Mouse (Mus musculus) intestine, embryonic 14.5 days (tissue): Measurements from ENCODE around the gene Ykt6. TPM values are rescaled to one million over a fixed set of nuclear protein-coding genes. Genes with fewer than 3 reads are reported as not detected.

ENCODE experiments used
- ATAC-seq: fragments of 200-750 bp; cut with Nextera tagmentation; replicated peaks from 2 replicates; pipeline ENCODE4 v1.8.0; 2017; ENCODE audit warnings: low read depth, moderate number of reproducible peaks, moderate TSS enrichment, moderate library complexity; ENCODE audit not compliant: low FRiP score, low TSS enrichment
- DNase-seq: peaks from one replicate; pipeline ENCODE4 v3.0.0-alpha.2; 2018; ENCODE audit warnings: low spot score
- H3K27ac ChIP-seq: fragments of 300-500 bp; sonication (generic); 2 replicates; pipeline ENCODE4 v1.5.1; 2014; ENCODE audit warnings: low read depth, mild to moderate bottlenecking, control low read depth
- H3K27me3 ChIP-seq: fragments of 300-500 bp; sonication (generic); replicated peaks from 2 replicates; pipeline ENCODE4 v1.6.1; 2014; ENCODE audit warnings: low read length, control low read depth; ENCODE audit not compliant: control insufficient read depth, insufficient read depth
- H3K36me3 ChIP-seq: fragments of 300-500 bp; sonication (generic); 2 replicates; pipeline ENCODE4 v1.6.1; 2014; ENCODE audit warnings: low read length, control low read depth; ENCODE audit not compliant: control insufficient read depth, insufficient read depth
- H3K4me1 ChIP-seq: fragments of 300-500 bp; sonication (generic); replicated peaks from 2 replicates; pipeline ENCODE4 v1.6.1; 2014; ENCODE audit warnings: low read length, control low read depth, mixed read lengths; ENCODE audit not compliant: control insufficient read depth, insufficient read depth
- H3K4me2 ChIP-seq: fragments of 300-500 bp; sonication (generic); 2 replicates; pipeline ENCODE4 v1.6.1; 2014; ENCODE audit warnings: low read length
- H3K4me3 ChIP-seq: fragments of 300-500 bp; sonication (generic); 2 replicates; pipeline ENCODE4 v1.5.1; 2014; ENCODE audit warnings: low read depth, low read length, control low read depth, mixed read lengths
- H3K9ac ChIP-seq: fragments of 300-500 bp; sonication (generic); 2 replicates; pipeline ENCODE4 v1.6.1; 2014; ENCODE audit warnings: mild to moderate bottlenecking, low read length
- H3K9me3 ChIP-seq: fragments of 300-500 bp; sonication (generic); 2 replicates; pipeline ENCODE4 v1.6.1; 2016; ENCODE audit warnings: low read length, control low read depth; ENCODE audit not compliant: control insufficient read depth
- WGBS: fragments of 180-500 bp; shearing (Covaris S2); extraction: QIAGEN DNeasy Blood & Tissue Kit; methylation state at CpG from one replicate; pipeline ENCODE4 v1.1.7; 2014; 5-methylcytosine and 5-hydroxymethylcytosine counted together
- polyA plus RNA-seq: library from polyadenylated mRNA; unstranded; fragments of >200 nt; fragmentation: Nextera tagmentation; extraction: Ambion mirVana; gene quantifications from 2 replicates; pipeline ENCODE4 v1.2.1, GENCODE M21; 2014

Gene Ykt6
- polyA plus RNA-seq, 1 experiment from 2014 or later: 23.0 TPM

DNA sequence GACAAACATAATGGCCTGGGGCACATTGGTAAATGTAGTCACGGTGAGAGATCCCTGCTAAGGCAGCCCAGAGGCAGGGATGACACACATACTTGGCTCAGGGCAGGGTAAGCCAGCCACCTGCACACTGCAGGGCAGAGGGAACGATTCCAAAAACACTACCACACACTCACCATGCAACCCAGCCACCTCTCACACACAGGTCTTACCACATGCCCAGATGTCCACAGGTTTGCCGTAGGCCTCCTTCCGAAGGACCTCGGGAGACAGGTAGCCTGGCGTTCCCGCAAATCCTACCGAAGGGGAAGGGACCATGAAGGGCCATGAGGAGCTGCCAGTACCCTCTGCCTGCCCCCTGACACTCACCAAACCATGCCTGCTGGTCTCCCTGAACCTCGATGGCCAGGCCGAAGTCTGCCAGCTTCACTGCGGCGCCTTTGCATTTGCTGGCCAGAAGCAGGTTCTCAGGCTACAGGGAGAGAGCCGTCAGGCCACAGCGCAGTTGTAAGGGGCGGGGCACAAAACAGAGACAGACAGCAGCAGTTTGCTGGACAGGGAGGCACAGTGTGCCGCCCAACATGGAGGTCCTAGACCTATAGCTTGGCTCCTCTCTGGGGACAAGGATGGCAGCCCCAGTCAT is 34.6 kb downstream of the Ykt6 start:
- Histone ChIP-seq H3K27ac (no peak overlapping the region), H3K9ac (no peak overlapping the region), H3K27me3 (no peaks in the 10 kb centered on the region), H3K9me3 (no peaks in the 10 kb centered on the region), H3K36me3 (no peaks in the 10 kb centered on the region), H3K4me2 (no peak overlapping the region), H3K4me1 (no peaks in the 10 kb centered on the region), H3K4me3 (no peak overlapping the region)
- ATAC-seq: no peak
- no peak for DNase-seq
- 86% methylated on average over 16 of the region's 16 CpGs for WGBS

DNA sequence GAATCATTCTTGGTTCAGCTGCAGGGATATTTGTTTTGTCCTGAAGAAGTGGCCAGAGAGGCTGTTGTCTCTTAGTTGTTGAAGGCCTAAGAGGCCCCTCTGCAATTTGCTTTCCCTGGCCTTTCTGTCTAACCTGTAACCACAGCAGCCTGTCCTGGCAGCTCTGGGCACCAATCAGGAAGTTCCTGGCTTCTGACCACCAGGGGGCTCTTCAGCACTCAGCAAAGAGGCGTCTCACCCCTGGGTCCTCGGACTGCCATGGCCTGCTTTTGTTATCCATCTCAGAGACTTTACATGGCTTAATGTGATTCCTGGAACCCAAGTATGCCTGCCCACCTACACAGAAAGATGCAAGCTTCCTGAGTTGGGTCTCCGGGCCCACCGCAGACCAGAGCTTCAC is 35.4 kb downstream of the Ykt6 start:
- Histone ChIP-seq H3K27ac (no peak overlapping the region), H3K9ac (no peak overlapping the region), H3K27me3 (no peaks in the 10 kb centered on the region), H3K36me3 (no peaks in the 10 kb centered on the region), H3K4me2 (no peak overlapping the region), H3K4me3 (no peak overlapping the region), H3K4me1 (no peaks in the 10 kb centered on the region), H3K9me3 (no peaks in the 10 kb centered on the region)
- DNase-seq (peak; percentile 77), ATAC-seq (no peak)
- 33% methylated on average over 4 of the region's 4 CpGs for WGBS

DNA sequence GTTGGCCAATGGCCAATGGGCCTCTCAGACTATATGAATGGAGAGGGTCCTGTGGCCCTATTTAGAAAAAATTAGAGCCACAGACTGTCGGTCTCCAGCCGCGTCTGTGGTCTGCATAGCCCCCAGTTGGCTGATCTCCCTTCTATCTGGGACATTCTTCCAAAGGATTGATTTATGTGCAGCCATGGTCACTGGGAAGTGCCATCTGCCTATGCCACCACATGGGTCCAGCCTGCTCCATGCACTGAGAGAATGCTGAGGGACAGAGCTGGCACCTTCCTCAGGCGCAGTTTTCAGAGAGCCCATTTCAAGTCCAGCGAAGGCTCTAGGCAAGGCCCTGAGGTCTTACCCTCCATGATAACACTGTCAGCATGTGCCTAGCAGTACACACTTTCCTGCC is 38.7 kb downstream of the Ykt6 start:
- no peak for DNase-seq
- WGBS: 89% methylated on average over 5 of the region's 5 CpGs
- H3K27me3 ChIP-seq: no peaks in the 10 kb centered on the region
- H3K36me3 ChIP-seq: no peaks in the 10 kb centered on the region
- no peak overlapping the region for H3K4me2 ChIP-seq
- no peak overlapping the region for H3K4me3 ChIP-seq
- H3K9me3 ChIP-seq: no peaks in the 10 kb centered on the region
- ATAC-seq: no peak
- H3K27ac ChIP-seq: no peak overlapping the region
- H3K4me1 ChIP-seq: no peaks in the 10 kb centered on the region
- no peak overlapping the region for H3K9ac ChIP-seq

DNA sequence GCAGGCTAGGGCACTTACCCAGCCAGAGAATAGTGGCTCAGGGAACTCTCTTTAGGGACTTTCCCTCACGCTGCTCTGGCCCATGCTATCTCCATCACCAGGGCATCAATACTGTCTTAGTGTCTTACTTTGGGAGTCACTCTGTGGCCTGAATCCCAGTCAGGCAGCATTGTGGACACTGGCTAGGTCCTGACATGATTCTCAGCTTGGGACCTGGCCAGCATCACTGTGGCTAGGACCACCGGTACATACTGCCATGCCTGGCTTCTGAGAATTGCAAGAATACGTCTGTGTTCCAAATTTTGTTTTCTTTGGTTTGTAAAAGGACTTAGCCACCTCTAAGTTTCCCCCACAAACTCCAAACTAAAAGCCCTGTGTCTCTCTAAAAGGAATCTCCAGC is 39.4 kb downstream of the Ykt6 start:
- no peaks in the 10 kb centered on the region for H3K36me3 ChIP-seq
- H3K27ac ChIP-seq: no peak overlapping the region
- H3K4me2 ChIP-seq: no peak overlapping the region
- H3K4me1 ChIP-seq: peaks cover 4% of the 10 kb centered on the region
- WGBS: 74% methylated on average over 3 of the region's 3 CpGs
- DNase-seq (no peak), ATAC-seq (no peak)
- no peaks in the 10 kb centered on the region for H3K9me3 ChIP-seq
- H3K27me3 ChIP-seq: no peaks in the 10 kb centered on the region
- H3K4me3 ChIP-seq: no peak overlapping the region
- no peak overlapping the region for H3K9ac ChIP-seq

DNA sequence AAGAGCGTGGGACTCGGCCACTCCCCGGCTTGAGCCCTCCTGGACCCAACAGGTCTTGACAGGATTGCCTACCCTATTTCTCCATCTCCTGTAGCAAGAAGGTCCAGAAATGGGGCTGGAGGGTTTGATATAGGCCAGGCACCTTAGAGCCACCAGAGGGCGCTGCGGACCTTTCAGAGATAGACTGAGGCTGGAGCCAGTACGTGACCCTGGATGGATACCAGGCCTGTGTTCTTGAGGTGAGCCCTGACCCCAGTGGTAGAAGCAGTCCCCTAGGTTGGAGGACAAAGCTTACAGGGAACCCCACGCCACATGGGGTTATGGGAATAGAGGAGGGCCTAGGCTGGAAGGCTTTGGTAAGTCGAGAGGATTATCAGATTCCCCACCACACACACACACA is 40.5 kb downstream of the Ykt6 start:
- ATAC-seq: peak; percentile 26; the same call in 1 of the 2 replicates
- peaks cover 15% of the 10 kb centered on the region for H3K4me1 ChIP-seq
- no peak overlapping the region for H3K4me3 ChIP-seq
- WGBS: 17% methylated on average over 8 of the region's 8 CpGs
- no peak overlapping the region for H3K9ac ChIP-seq
- H3K9me3 ChIP-seq: no peaks in the 10 kb centered on the region
- no peak overlapping the region for H3K27ac ChIP-seq
- no peak overlapping the region for H3K4me2 ChIP-seq
- no peaks in the 10 kb centered on the region for H3K27me3 ChIP-seq
- H3K36me3 ChIP-seq: no peaks in the 10 kb centered on the region
- DNase-seq: peak; percentile 91

DNA sequence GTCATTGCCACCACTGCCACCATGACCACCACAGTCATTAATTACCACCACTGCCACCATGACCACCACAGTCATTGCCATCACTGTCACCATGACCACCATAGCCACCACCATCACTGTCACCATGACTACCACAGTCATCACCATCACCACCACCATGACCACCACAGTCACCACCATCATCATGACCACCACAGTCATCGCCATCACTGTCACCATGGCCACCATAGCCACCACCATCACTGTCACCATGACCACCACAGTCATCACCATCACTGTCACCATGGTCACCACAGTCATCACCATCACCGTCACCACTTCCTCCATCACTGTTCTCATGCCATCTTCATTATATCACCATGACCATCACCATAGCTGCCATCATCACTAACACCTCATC is 43.0 kb downstream of the Ykt6 start:
- Histone ChIP-seq H3K4me1 (peaks cover 28% of the 10 kb centered on the region), H3K4me3 (no peak overlapping the region), H3K36me3 (no peaks in the 10 kb centered on the region), H3K27ac (no peak overlapping the region), H3K4me2 (no peak overlapping the region), H3K9ac (no peak overlapping the region), H3K9me3 (no peaks in the 10 kb centered on the region), H3K27me3 (no peaks in the 10 kb centered on the region)
- DNase-seq (no peak), ATAC-seq (no peak)
- 91% methylated on average over 2 of the region's 2 CpGs for WGBS

DNA sequence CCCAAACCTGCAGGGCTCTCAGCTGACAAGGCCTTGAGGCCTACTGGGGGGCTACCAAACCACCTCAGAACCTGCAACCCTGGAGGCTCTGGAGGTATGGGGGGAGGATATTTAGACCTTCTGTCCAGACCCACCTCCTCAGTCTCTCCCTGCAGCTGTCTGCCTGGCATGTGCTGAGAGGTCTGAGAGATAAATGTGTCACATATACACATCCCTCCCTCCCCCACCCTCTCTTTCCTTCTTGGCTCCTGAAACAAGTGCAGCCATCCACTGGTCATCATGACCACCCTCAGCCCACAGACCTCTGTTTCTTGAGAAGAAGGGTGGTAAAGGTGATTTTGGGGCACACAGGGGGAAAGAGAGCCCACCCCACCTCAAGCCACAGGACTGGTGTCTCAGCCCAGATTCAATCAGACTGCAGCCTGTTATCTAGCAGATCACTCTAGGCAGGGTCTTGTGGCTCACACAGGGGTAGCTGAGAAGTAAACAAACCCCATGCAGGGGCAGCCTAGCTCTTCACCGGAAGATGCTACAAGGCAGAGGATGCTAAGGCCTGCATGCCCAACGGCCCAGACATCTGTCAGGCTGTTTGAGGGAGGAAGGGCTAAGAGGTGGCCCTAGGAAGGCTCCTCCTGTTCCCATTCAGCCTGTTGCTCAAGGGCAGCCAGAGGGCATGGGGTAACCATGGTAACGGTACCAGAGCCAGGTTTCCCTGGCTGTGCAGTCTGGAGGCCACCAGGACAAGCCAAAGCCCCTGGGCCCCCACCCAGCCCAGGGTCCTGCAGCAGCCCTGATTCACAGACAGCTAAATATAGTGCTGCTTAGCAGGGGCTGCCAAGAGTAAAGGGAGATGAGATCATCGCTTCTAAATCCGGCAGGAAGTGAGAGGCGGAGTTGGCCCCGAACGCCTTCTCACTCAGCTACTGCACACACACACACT is 44.6 kb downstream of the Ykt6 start:
- ATAC-seq: peak; percentile 80
- Histone ChIP-seq H3K9ac (no peak overlapping the region), H3K27me3 (no peaks in the 10 kb centered on the region), H3K9me3 (no peaks in the 10 kb centered on the region), H3K36me3 (no peaks in the 10 kb centered on the region), H3K4me1 (peaks cover 28% of the 10 kb centered on the region), H3K4me3 (no peak overlapping the region), H3K27ac (peak overlapping the region; percentile 82), H3K4me2 (peak overlapping the region; percentile 12; the same call in 1 of the 2 replicates)
- DNase-seq: peak; percentile 80
- 8% methylated on average over 8 of the region's 8 CpGs for WGBS

DNA sequence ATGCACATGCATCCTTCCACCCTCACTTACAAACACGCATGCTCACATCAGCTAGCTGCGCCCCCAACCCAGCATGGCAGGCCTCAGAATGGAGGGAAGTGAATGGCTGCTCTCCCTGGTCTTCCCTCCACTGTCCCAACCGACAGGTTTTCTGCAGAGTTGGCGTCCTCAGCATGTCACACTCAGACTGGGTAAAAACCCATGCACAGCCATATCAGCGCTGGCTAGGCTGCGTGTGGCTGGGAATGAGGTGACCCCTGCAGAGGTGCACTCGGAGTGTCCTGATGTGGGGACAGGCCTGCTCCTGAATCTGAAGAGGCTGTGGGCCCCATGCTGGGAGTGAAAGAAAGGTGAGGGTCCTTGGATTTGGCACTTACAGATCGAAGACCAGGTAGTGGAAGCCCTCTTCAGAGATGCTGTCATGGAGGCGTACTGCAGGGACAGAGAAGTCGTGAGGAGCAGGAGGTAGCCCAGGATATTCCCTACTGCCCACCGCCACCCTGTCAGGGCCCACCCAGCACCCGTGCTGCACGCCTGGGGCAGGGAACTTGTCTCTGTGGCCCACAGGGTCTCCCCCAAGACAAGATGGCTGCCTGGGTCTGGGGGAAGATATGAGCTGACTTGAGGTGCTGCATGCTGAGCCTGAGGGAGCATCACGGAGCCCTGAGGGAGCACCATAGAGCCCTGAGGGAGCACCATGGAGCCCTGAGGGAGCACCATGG is 45.6 kb downstream of the Ykt6 start:
- H3K4me1 ChIP-seq: peaks cover 28% of the 10 kb centered on the region
- no peaks in the 10 kb centered on the region for H3K9me3 ChIP-seq
- no peak overlapping the region for H3K9ac ChIP-seq
- H3K27me3 ChIP-seq: no peaks in the 10 kb centered on the region
- no peak overlapping the region for H3K4me2 ChIP-seq
- no peak for ATAC-seq
- WGBS: 75% methylated on average over 14 of the region's 14 CpGs
- H3K4me3 ChIP-seq: no peak overlapping the region
- H3K36me3 ChIP-seq: no peaks in the 10 kb centered on the region
- H3K27ac ChIP-seq: peak overlapping the region; percentile 82
- no peak for DNase-seq
